Mouse (Mus musculus) lung, postnatal 0 days (tissue): ENCODE results near the gene Nudt12.

Source experiments
- CTCF ChIP-seq: IDR thresholded peaks from 2 replicates; pipeline ENCODE4 v1.5.1; 2016; ENCODE audit warnings: antibody characterized with exemption, mild to moderate bottlenecking
- EP300 ChIP-seq: IDR thresholded peaks from 2 replicates; pipeline ENCODE4 v1.6.1; 2016; ENCODE audit warnings: antibody characterized with exemption, mild to moderate bottlenecking, control low read depth

DNA sequence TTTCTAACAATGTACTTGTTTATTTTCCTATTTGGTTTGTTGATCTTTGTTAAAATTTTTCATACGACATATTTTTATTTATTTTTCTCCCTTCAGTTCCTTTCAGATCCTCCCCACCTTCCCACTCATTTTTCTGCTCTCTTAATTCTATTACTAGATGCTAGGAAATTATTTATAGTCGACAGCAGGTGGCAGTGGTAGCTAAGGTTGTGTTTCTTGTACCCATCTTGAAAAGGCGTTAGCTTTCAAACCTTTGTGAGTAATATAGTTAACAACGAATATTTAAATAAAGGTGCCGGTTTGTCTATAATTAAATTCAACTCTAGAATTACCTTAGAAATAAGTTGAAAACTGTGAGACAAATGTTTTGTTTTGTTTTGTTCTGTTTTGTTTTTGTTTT, 26.6 kb upstream of the Nudt12 start:
- peak; percentile 9; the same call in 1 of the 2 replicates for TF ChIP-seq CTCF
- TF ChIP-seq EP300, result no peak
